Mouse (Mus musculus) left cerebral cortex, adult 18-20 months (tissue): Measurements from ENCODE around the gene Olfr143. TPM values are rescaled to one million over a fixed set of nuclear protein-coding genes. Genes with fewer than 3 reads are reported as not detected.

Experiments
- DNase-seq, 2 experiments: peaks; one replicate each; pipeline ENCODE4 v3.0.0; 2021 to 2022; ENCODE audit warnings: low spot score in 2 of 2, mixed read lengths in 1 of 2
- long read RNA-seq, 2 experiments: library from polyadenylated mRNA; stranded (forward); transcript quantifications; one replicate each; pipeline ENCODE4 v2.0.0; 2021
- total RNA-seq, 2 experiments: library from RNA; stranded (reverse); gene quantifications; 2 replicates each; pipeline ENCODE4 v1.2.3; 2021

Olfr143 gene
- total RNA-seq = not detected
- long read RNA-seq, experiment 1 = 0 reads
- long read RNA-seq, experiment 2 = 0 reads

DNA sequence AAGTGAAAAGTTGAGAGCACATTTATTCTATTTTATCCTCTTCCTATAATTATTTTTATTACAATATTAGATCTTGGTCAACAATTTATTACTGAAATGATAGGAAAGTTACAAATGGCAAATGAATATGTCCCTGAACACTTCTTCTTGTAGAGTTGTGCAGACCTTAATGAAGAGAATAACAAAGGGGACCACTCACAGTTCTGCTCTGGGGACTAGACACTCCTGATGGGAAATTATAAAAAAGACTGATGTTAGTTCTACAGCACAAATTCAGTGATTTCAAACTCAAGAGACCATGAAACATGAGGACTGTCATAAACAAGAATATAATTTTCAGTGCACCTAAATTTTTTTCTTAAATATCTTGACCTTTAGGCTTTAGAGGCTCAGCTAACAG is at the start of gene Olfr143:
Gene Olfr143, plus strand, starts transcription at position 301 of the 400 bp plus-strand sequence.
- no peak for DNase-seq

DNA sequence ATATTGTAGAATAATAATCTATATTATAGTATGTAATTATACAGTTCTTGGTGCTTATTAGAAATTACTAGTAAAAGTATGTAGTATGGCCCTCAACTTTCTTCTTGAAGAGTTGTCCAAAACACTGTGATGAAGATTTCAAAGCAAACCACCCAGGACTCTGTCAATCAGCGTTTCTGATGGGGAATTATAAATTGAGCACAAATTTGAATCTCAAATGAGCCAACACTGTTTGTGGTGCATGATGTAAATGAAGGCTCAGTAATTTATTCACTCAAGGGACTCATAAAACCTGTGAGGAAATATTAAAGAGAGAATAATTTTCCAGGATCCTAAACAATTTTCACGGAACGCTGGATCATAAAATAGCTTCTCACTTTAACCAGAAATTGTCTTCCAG is 44.5 kb upstream of the Olfr143 start, which contains the start of gene Olfr893:
Gene Olfr893, plus strand, starts transcription at position 301 of the 400 bp plus-strand sequence.
- no peak for DNase-seq

- DNase-seq = no peak
Measured at GRCm38 (mm10) chr9:38217755-38218154, 34.8 kb upstream of the Olfr143 start, which contains the start of gene Olfr894. Gene Olfr894 (plus strand): TSS chr9:38218055.

DNA sequence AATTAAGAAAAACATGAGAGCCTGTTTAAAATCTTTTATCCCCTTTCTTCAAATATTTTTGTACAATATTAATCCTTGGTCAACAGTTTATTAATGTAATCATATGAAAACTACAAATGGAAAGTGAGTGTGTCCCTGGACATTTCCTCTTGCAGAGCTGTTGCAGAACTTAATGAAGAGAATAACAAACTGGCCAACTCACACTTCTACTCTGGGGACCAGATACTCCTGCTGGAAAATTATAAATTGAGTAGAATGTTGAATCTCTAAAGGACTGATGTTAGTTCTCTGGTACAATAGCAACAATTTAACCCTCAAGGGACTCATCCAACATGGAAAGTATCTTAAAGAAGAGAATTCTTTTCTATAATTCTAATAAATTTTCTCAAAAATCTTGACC is 15.0 kb downstream of the Olfr143 start, which contains the start of gene Olfr895:
Gene Olfr895, plus strand, starts transcription at position 301 of the 400 bp plus-strand sequence.
- DNase-seq = no peak

DNA sequence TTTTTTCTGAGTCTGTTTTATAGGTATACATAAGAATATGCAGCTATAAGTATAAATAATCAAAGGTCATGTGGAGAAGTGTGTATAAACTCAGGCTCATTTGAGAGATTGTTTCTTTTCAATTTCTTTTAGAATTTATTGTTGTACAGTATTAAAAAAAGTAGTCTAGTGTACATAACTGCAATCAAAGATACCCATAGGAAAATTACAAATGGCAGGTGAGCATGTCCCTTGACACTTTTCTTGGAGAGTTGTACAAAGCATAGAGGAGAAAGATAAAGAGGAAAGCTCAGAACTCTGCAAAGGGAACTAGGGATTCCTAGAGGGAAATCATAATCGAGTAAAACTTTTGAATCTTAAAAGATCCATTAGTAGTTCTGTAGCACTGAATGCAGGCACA is 38.2 kb downstream of the Olfr143 start, which contains the start of gene Olfr896-ps1:
Gene Olfr896-ps1, plus strand, starts transcription at position 301 of the 400 bp plus-strand sequence.
- DNase-seq = no peak

Other genes starting within 250 kb of the Olfr143 start
- gene Olfr883, start 227.0 kb upstream of the Olfr143 start, total RNA-seq = not detected
- gene Olfr884, start 206.2 kb upstream of the Olfr143 start, total RNA-seq = not detected
- not detected for gene Olfr885, start 191.5 kb upstream of the Olfr143 start, total RNA-seq
- not detected for gene Olfr887, start 168.7 kb upstream of the Olfr143 start, total RNA-seq
- gene Olfr888, start 144.6 kb upstream of the Olfr143 start, total RNA-seq = not detected
- not detected for gene Olfr889, start 137.6 kb upstream of the Olfr143 start, total RNA-seq
- not detected for gene Olfr890, start 110.3 kb upstream of the Olfr143 start, total RNA-seq
- gene Olfr891, start 72.0 kb upstream of the Olfr143 start, total RNA-seq = not detected
- not detected for gene Olfr893, start 44.4 kb upstream of the Olfr143 start, total RNA-seq
- gene Olfr894, start 34.7 kb upstream of the Olfr143 start, total RNA-seq = not detected
- gene Olfr895, start 15.1 kb downstream of the Olfr143 start, total RNA-seq = not detected
- gene Olfr896-ps1, start 38.3 kb downstream of the Olfr143 start, total RNA-seq = not detected
- not detected for gene Olfr25, start 76.3 kb downstream of the Olfr143 start, total RNA-seq
- gene Olfr898, start 95.6 kb downstream of the Olfr143 start, total RNA-seq = not detected
- not detected for gene Olfr250, start 114.1 kb downstream of the Olfr143 start, total RNA-seq
- gene Olfr251, start 124.3 kb downstream of the Olfr143 start, total RNA-seq = not detected
- gene Olfr147, start 148.9 kb downstream of the Olfr143 start, total RNA-seq = not detected
- gene Olfr901, start 176.7 kb downstream of the Olfr143 start, total RNA-seq = not detected
- gene Olfr902, start 194.9 kb downstream of the Olfr143 start, total RNA-seq = not detected
- gene Olfr904, start 210.4 kb downstream of the Olfr143 start, total RNA-seq = not detected
- gene Olfr905, start 218.3 kb downstream of the Olfr143 start, total RNA-seq = under 1 TPM in 1 of 2 experiments, not detected in 1; 0.07 TPM
- not detected for gene Olfr906, start 234.3 kb downstream of the Olfr143 start, total RNA-seq
- gene Olfr907, start 243.0 kb downstream of the Olfr143 start, total RNA-seq = not detected